Mouse (Mus musculus) midbrain, embryonic 11.5 days (tissue): ENCODE results near the gene Eri2. TPM values are rescaled to one million over a fixed set of nuclear protein-coding genes. Genes with fewer than 3 reads are reported as not detected.
A peak's percentile ranks its signal among the peaks of the same experiment; 100 is the strongest.

Experiments used
- ATAC-seq: fragments of 200-750 bp; cut with Nextera tagmentation; 2 replicates; pipeline ENCODE4 v1.8.0; 2017; ENCODE audit warnings: moderate TSS enrichment, moderate library complexity; ENCODE audit not compliant: low FRiP score
- DNase-seq: peaks from one replicate; pipeline ENCODE4 v3.0.0; 2015; ENCODE audit warnings: low spot score; ENCODE audit errors: missing footprints
- H3K27ac ChIP-seq: fragments of 300-500 bp; sonication (generic); 2 replicates; pipeline ENCODE4 v1.5.1; 2014; ENCODE audit warnings: low read depth, low read length
- H3K27me3 ChIP-seq: fragments of 300-500 bp; sonication (generic); 2 replicates; pipeline ENCODE4 v1.6.1; 2014; ENCODE audit warnings: mild to moderate bottlenecking, low read length, moderate library complexity, mixed read lengths; ENCODE audit not compliant: control insufficient read depth, insufficient read depth
- H3K36me3 ChIP-seq: fragments of 300-500 bp; sonication (generic); 2 replicates; pipeline ENCODE4 v1.6.1; 2014; ENCODE audit warnings: mild to moderate bottlenecking, low read length, moderate library complexity, mixed read lengths; ENCODE audit not compliant: control insufficient read depth, insufficient read depth
- H3K4me1 ChIP-seq: fragments of 300-500 bp; sonication (generic); 2 replicates; pipeline ENCODE4 v1.6.1; 2014; ENCODE audit warnings: low read length; ENCODE audit not compliant: control insufficient read depth, insufficient read depth
- H3K4me2 ChIP-seq: fragments of 300-500 bp; sonication (generic); 2 replicates; pipeline ENCODE4 v1.6.1; 2014; ENCODE audit warnings: mild to moderate bottlenecking, moderate library complexity
- H3K4me3 ChIP-seq: fragments of 300-500 bp; sonication (generic); 2 replicates; pipeline ENCODE4 v1.5.1; 2014; ENCODE audit warnings: low read depth, low read length
- H3K9ac ChIP-seq: fragments of 300-500 bp; sonication (generic); 2 replicates; pipeline ENCODE4 v1.6.1; 2014; ENCODE audit warnings: low read length
- H3K9me3 ChIP-seq: fragments of 300-500 bp; sonication (generic); 2 replicates; pipeline ENCODE4 v1.6.1; 2016; ENCODE audit warnings: low read length; ENCODE audit not compliant: control insufficient read depth
- WGBS: fragments of 180-500 bp; shearing (Covaris S2); extraction: QIAGEN DNeasy Blood & Tissue Kit; methylation state at CpG from one replicate; pipeline ENCODE4 v1.1.7; 2014; 5-methylcytosine and 5-hydroxymethylcytosine counted together
- polyA plus RNA-seq: library from polyadenylated mRNA; unstranded; fragments of >200 nt; fragmentation: Nextera tagmentation; extraction: Ambion mirVana; gene quantifications from 2 replicates; pipeline ENCODE4 v1.2.1, GENCODE M21; 2014

Eri2 gene
- polyA plus RNA-seq, 1 experiment from 2014 or later, result 42.6 TPM

DNA sequence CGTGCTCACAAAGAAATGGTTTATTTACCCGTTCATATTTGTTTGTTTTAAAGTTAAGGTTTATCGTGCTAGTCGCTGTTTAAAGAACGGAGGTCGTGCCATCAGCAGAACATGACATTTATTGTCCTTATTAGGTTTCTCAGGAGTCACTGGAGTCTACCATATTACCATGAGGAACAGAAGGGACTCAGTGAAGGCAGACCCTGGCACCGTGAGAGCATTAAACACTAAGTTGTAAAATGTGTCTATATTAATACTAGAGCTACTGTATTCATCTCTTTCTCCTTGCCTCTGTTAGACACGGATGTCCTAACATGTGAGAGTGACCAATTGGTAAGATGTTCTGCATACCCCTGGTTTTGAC is 72.9 kb downstream of the Eri2 start:
- peak overlapping the region; percentile 79 for H3K9ac ChIP-seq
- DNase-seq (no peak), ATAC-seq (peak; percentile 58)
- peak overlapping the region; percentile 52 for H3K4me2 ChIP-seq
- H3K36me3 ChIP-seq, result peaks cover 10% of the 10 kb centered on the region
- no peak overlapping the region for H3K27ac ChIP-seq
- no peaks in the 10 kb centered on the region for H3K27me3 ChIP-seq
- peaks cover 4% of the 10 kb centered on the region for H3K4me1 ChIP-seq
- H3K4me3 ChIP-seq, result peak overlapping the region; percentile 78
- WGBS, result 16% methylated on average over 8 of the region's 8 CpGs
- H3K9me3 ChIP-seq, result no peaks in the 10 kb centered on the region

DNA sequence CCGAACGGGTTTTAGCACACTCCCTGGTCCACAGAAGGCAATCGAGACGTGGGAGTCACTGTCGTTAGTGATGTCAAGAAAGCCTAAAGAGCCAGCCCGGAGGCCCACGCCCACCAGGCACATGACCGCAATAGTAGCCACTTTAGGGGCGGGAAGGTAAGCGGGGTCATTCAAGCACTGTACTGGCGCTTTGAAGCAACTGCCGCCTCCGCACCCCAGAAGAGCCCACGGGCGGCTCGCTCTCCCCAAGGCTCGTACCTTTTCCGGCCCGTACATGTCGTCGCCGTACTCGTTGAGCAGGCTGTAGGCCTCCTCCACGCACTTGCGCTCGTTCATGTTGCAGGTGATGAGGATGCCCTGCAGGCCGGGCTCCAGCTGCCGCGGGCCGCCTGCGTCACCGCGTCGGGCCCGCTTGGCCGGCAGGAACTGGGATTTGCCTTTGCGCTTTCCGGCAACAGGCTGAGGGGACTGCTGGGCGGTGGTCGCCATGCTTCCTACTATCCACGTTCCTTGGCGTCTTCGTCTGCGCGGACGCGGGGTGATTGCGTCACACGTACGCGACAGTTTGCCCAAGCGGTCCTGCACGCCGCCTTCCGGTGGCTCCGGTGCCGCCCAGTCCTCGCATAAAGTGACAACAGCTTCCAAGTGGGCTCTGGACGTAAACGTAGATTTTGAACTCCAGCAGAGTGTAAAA is 73.5 kb downstream of the Eri2 start, which contains the start of gene Thumpd1:
Thumpd1 (minus strand) TSS at position 546 of the 694 bp plus-strand sequence.
- H3K4me2 ChIP-seq, result peak within 1 kb of the TSS; percentile 52
- H3K27me3 ChIP-seq, result no peaks in the 10 kb centered on the region
- WGBS, result under 1% methylated on average over 60 of the region's 60 CpGs
- peak within 1 kb of the TSS; percentile 78 for H3K4me3 ChIP-seq
- H3K27ac ChIP-seq, result no peak within 1 kb of the TSS
- peak within 1 kb of the TSS; percentile 79 for H3K9ac ChIP-seq
- DNase-seq (peak; percentile 100), ATAC-seq (peak; percentile 96)
- H3K9me3 ChIP-seq, result no peaks in the 10 kb centered on the region
- peaks cover 4% of the 10 kb centered on the region for H3K4me1 ChIP-seq
- peaks cover 15% of the 10 kb centered on the region for H3K36me3 ChIP-seq

Other genes starting within 250 kb of the Eri2 start
- gene Acsm2, start 239.7 kb downstream of the Eri2 start, polyA plus RNA-seq, result not detected in 2 replicates
- gene Acsm1, start 187.0 kb downstream of the Eri2 start, polyA plus RNA-seq, result not detected in 2 replicates
- gene Acsm4, start 104.0 kb downstream of the Eri2 start, polyA plus RNA-seq, result not detected in 2 replicates
- gene Thumpd1, start 73.3 kb downstream of the Eri2 start, polyA plus RNA-seq, result 106 TPM in 2 replicates
- 0.11 and 0.19 TPM in 2 replicates for gene Acsm3, start 33.1 kb downstream of the Eri2 start, polyA plus RNA-seq
- 21.0 and 25.2 TPM in 2 replicates for gene Rexo5, start 52 bp downstream of the Eri2 start, polyA plus RNA-seq
- gene Lyrm1, start 101.8 kb upstream of the Eri2 start, polyA plus RNA-seq, result 13.1 and 14.4 TPM in 2 replicates
- 10.5 and 11.1 TPM in 2 replicates for gene Dcun1d3, start 102.2 kb upstream of the Eri2 start, polyA plus RNA-seq